Mouse (Mus musculus) C2C12 (cell line): ENCODE results near the gene Trnau1ap. TPM values are rescaled to one million over a fixed set of nuclear protein-coding genes. Genes with fewer than 3 reads are reported as not detected.
"Not testable (repeated sequence)": the region's sequence is repeated elsewhere in the genome, so short reads cannot be mapped to it uniquely, and the experiment has no call there.

Experiments
- H3K27me3 ChIP-seq: one replicate; pipeline ENCODE4 v1.6.1; 2011; ENCODE audit not compliant: control insufficient read depth, insufficient read depth, insufficient read length
- H3K36me3 ChIP-seq: one replicate; pipeline ENCODE4 v1.6.1; 2011; ENCODE audit not compliant: control insufficient read depth, insufficient read depth
- H3K4me3 ChIP-seq: one replicate; pipeline ENCODE4 v1.5.1; 2011; ENCODE audit warnings: mild to moderate bottlenecking, control low read depth; ENCODE audit not compliant: poor library complexity, insufficient read depth, severe bottlenecking
- H3K79me2 ChIP-seq: one replicate; pipeline ENCODE4 v1.6.1; 2011; ENCODE audit not compliant: control insufficient read depth, insufficient read depth
- H3K79me3 ChIP-seq: one replicate; pipeline ENCODE4 v1.6.1; 2011; ENCODE audit warnings: low read depth, control low read depth
- H3ac ChIP-seq: one replicate; pipeline ENCODE3; 2011; ENCODE audit warnings: low read depth; ENCODE audit not compliant: control insufficient read depth, insufficient read length
- CEBPB ChIP-seq: IDR thresholded peaks from one replicate; pipeline ENCODE4 v1.6.1; 2011; ENCODE audit warnings: low read depth, mild to moderate bottlenecking, control low read depth, moderate library complexity
- CTCF ChIP-seq: IDR thresholded peaks from one replicate; pipeline ENCODE4 v1.5.1; 2011; ENCODE audit not compliant: control insufficient read depth, insufficient read depth, insufficient read length
- FOSL1 ChIP-seq: IDR thresholded peaks from one replicate; pipeline ENCODE4 v1.8.0; 2011; ENCODE audit warnings: mild to moderate bottlenecking, low read length; ENCODE audit not compliant: poor library complexity, insufficient read depth, severe bottlenecking
- MAX ChIP-seq: IDR thresholded peaks from one replicate; pipeline ENCODE4 v1.6.1; 2011; ENCODE audit warnings: mild to moderate bottlenecking, control low read depth
- MYOD1 ChIP-seq: IDR thresholded peaks from one replicate; pipeline ENCODE4 v1.6.1; 2011; ENCODE audit warnings: low read depth; ENCODE audit not compliant: control insufficient read depth, insufficient read length
- MYOG ChIP-seq: IDR thresholded peaks from one replicate; pipeline ENCODE4 v1.6.1; 2011; ENCODE audit not compliant: control insufficient read depth, insufficient read length; ENCODE audit errors: extremely low read depth
- USF1 ChIP-seq: IDR thresholded peaks from one replicate; pipeline ENCODE4 v1.6.1; 2011; ENCODE audit warnings: low read depth, mild to moderate bottlenecking, control low read depth, moderate library complexity
- polyA plus RNA-seq: library from polyadenylated mRNA; unstranded; fragments of >200 nt; fragmentation: generic; extraction: Trizol; gene quantifications from one replicate; pipeline ENCODE4 v1.2.1, GENCODE M21; 2012; ENCODE audit warnings: missing spikeins

Trnau1ap gene
- polyA plus RNA-seq, 1 experiment, result 55.1 TPM

DNA sequence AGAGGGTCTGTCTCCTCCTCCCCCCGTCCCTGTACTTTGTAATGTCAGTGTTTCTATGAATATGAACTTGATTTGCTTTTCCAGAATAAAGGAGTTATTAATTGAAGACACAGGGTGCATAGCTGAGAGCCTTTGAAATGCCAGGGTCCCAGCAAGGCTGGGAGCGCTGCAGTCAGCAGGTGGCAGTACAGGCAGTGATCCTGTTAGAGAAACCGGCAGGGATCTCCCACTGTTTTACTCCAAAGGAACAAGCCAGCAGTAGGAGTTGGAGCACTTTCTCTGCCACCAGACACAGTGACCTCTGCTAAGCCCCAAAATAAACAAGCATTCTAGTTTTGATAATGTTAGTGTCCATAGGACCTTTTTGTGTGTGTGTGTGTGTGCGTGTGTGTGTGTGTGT is 36.4 kb downstream of the Trnau1ap start:
- H3K79me3 ChIP-seq, result no peaks in the 10 kb centered on the region
- no peak overlapping the region for H3K4me3 ChIP-seq
- H3ac ChIP-seq, result no peak overlapping the region
- no peaks in the 10 kb centered on the region for H3K79me2 ChIP-seq
- no peaks in the 10 kb centered on the region for H3K27me3 ChIP-seq
- TF ChIP-seq CTCF, result peak; percentile 25
- TF ChIP-seq CEBPB, result no peak
- H3K36me3 ChIP-seq, result peaks cover 48% of the 10 kb centered on the region

DNA sequence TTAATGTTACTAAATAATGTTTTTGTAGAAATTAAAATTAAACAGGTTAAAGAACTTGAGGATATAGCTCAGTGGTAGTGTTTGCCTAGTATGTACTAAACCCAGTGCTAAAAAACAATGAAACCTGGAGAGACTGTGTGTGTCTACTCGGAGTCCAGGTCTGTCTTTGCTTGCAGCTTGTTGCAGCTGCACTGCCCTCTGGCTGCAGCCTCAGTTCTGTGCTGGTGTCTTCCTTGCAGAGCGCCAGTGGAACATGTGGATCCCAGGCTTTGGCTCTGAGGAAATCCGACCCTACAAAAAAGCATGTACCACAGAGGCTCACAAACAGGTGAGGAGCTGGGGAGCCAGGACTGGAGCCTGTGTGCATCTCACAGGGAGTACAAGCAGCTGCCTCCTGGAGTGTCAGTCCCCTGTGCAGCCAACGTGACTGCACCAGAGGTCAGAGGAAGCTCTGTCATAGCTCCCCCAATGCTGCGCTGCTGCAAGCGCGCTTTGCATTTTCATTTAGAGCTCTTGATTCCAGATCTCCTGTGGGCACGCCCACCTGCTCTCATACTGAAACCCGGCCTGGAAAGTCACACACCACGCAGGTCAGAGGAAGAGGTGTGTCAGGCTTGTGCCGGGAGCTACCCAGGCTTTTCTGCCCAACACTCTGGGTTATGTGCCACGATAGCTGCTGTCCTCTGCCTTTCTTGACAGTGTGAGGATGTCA is 37.6 kb downstream of the Trnau1ap start:
- no peak overlapping the region for H3K4me3 ChIP-seq
- H3K27me3 ChIP-seq, result no peaks in the 10 kb centered on the region
- no peak for TF ChIP-seq MAX
- TF ChIP-seq MYOG, result no peak
- TF ChIP-seq CEBPB, result no peak
- H3ac ChIP-seq, result no peak overlapping the region
- H3K79me2 ChIP-seq, result no peaks in the 10 kb centered on the region
- no peaks in the 10 kb centered on the region for H3K79me3 ChIP-seq
- H3K36me3 ChIP-seq, result peaks cover 52% of the 10 kb centered on the region

DNA sequence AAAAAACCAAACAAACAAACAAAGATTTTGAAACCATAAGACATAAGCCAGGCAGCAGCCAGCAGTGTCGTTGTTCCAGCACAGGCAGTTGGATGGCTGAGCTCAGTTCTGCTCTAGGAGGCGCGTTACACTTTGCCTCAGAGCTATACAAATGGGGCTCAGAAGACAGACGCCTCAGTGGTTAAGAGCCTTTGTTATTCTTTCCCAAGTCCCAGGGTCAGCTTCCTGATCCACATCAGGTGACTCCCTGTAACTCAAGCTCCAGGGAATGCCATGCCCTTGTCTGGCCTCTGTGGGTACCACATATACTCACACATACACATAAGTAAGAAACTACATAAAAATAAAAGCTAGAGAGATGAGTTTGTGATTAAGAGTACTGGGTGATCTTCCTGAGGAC is 38.3 kb downstream of the Trnau1ap start:
- H3ac ChIP-seq, result no peak overlapping the region
- H3K79me3 ChIP-seq, result no peaks in the 10 kb centered on the region
- no peak for TF ChIP-seq MYOG
- TF ChIP-seq FOSL1, result no peak
- no peak for TF ChIP-seq USF1
- no peak for TF ChIP-seq CEBPB
- no peak for TF ChIP-seq MAX
- TF ChIP-seq CTCF, result no peak
- no peak for TF ChIP-seq MYOD1
- H3K36me3 ChIP-seq, result peaks cover 57% of the 10 kb centered on the region
- H3K79me2 ChIP-seq, result no peaks in the 10 kb centered on the region
- no peak overlapping the region for H3K4me3 ChIP-seq
- H3K27me3 ChIP-seq, result no peaks in the 10 kb centered on the region

DNA sequence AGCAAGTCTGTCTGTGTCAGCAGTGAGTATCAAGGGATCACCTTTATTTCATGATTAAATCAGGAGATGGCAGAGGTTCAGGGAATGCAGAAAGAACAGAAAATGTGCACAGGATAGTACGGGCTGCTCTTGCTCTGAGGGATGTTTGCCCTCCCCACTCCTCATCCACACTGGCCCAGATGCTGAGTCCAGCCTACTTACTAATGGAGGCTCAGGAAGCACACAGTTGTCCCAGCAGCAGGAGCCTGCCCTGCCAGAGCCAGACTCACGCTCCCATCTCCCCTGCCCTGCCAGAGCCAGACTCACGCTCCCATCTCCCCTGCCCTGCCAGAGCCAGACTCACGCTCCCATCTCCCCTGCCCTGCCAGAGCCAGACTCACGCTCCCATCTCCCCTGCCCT is 40.5 kb downstream of the Trnau1ap start:
- peaks cover 68% of the 10 kb centered on the region for H3K36me3 ChIP-seq
- not testable (repeated sequence) for H3K4me3 ChIP-seq, H3ac ChIP-seq, H3K79me3 ChIP-seq, H3K79me2 ChIP-seq, H3K27me3 ChIP-seq

DNA sequence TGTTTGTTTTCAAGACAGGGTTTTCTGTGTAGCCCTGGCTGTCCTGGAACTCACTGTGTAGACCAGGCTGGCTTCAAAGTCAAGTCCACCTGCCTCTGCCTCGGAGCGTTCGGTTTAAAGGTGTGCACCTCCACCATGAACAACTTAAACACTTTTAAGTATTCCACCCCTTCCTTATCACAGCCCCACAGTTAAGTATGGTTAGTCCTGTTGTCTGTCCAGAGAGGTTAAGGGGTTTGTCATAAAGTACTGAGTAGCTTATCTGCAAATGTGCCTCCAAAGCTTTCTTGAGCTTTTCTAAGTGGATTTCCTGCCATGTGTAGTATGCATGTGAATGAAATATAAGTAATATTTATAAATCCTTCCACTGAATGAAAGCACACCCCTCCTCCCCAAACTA is 53.4 kb downstream of the Trnau1ap start:
- no peak for TF ChIP-seq USF1
- TF ChIP-seq MYOG, result no peak
- TF ChIP-seq CEBPB, result no peak
- TF ChIP-seq FOSL1, result no peak
- no peak for TF ChIP-seq MYOD1
- TF ChIP-seq MAX, result no peak
- TF ChIP-seq CTCF, result no peak
- no peak overlapping the region for H3ac ChIP-seq
- H3K79me2 ChIP-seq, result peaks cover 46% of the 10 kb centered on the region
- H3K4me3 ChIP-seq, result no peak overlapping the region
- peaks cover 14% of the 10 kb centered on the region for H3K79me3 ChIP-seq
- H3K27me3 ChIP-seq, result no peaks in the 10 kb centered on the region
- peaks cover 11% of the 10 kb centered on the region for H3K36me3 ChIP-seq

- H3ac ChIP-seq, result peak within 1 kb of the TSS; percentile 87
- H3K79me3 ChIP-seq, result peaks cover 14% of the 10 kb centered on the region
- H3K27me3 ChIP-seq, result no peaks in the 10 kb centered on the region
- no peak for TF ChIP-seq FOSL1
- TF ChIP-seq MYOD1, result no peak
- no peak for TF ChIP-seq CEBPB
- no peak for TF ChIP-seq CTCF
- peak; percentile 74 for TF ChIP-seq USF1
- peak; percentile 97 for TF ChIP-seq MAX
- no peak for TF ChIP-seq MYOG
- H3K79me2 ChIP-seq, result peaks cover 46% of the 10 kb centered on the region
- H3K4me3 ChIP-seq, result peak within 1 kb of the TSS; percentile 72
- peaks cover 3% of the 10 kb centered on the region for H3K36me3 ChIP-seq
Observed at GRCm38 (mm10) chr4:132274156-132274862, 55.0 kb downstream of the Trnau1ap start, which contains the start of gene Taf12. Taf12 (plus strand) TSS chr4:132274375.
